Mouse (Mus musculus) intestine, postnatal 0 days (tissue): ENCODE results near the gene Gm42372. TPM values are rescaled to one million over a fixed set of nuclear protein-coding genes. Genes with fewer than 3 reads are reported as not detected.

Source experiments
- ATAC-seq: fragments of 200-750 bp; cut with Nextera tagmentation; 2 replicates; pipeline ENCODE4 v1.8.0; 2017; ENCODE audit warnings: mild to moderate bottlenecking, moderate TSS enrichment, moderate library complexity
- H3K27ac ChIP-seq: fragments of 300-500 bp; sonication (generic); 2 replicates; pipeline ENCODE4 v1.5.1; 2014; ENCODE audit warnings: mild to moderate bottlenecking, low read depth, low read length, moderate library complexity
- H3K27me3 ChIP-seq: fragments of 300-500 bp; sonication (generic); replicated peaks from 2 replicates; pipeline ENCODE4 v1.6.1; 2014; ENCODE audit warnings: low read length, mixed read lengths; ENCODE audit not compliant: control insufficient read depth, insufficient read depth
- H3K36me3 ChIP-seq: fragments of 300-500 bp; sonication (generic); 2 replicates; pipeline ENCODE4 v1.6.1; 2014; ENCODE audit warnings: mild to moderate bottlenecking, moderate library complexity; ENCODE audit not compliant: control insufficient read depth, insufficient read depth
- H3K4me1 ChIP-seq: fragments of 300-500 bp; sonication (generic); replicated peaks from 2 replicates; pipeline ENCODE4 v1.6.1; 2014; ENCODE audit warnings: antibody characterized with exemption, low read length, mixed read lengths; ENCODE audit not compliant: control insufficient read depth, insufficient read depth
- H3K4me2 ChIP-seq: fragments of 300-500 bp; sonication (generic); replicated peaks from 2 replicates; pipeline ENCODE4 v1.6.1; 2014; ENCODE audit warnings: low read depth, mild to moderate bottlenecking, moderate library complexity
- H3K4me3 ChIP-seq: fragments of 300-500 bp; sonication (generic); 2 replicates; pipeline ENCODE4 v1.5.1; 2014; ENCODE audit warnings: low read depth, low read length
- H3K9ac ChIP-seq: fragments of 300-500 bp; sonication (generic); 2 replicates; pipeline ENCODE4 v1.6.1; 2014; ENCODE audit warnings: mild to moderate bottlenecking, low read depth, low read length
- H3K9me3 ChIP-seq: fragments of 300-500 bp; sonication (generic); 2 replicates; pipeline ENCODE4 v1.6.1; 2016; ENCODE audit warnings: mixed run types; ENCODE audit not compliant: control insufficient read depth
- CTCF ChIP-seq: sonication (generic); IDR thresholded peaks from 2 replicates; pipeline ENCODE4 v1.5.1; 2016; ENCODE audit warnings: low read depth, mild to moderate bottlenecking, control low read depth, antibody characterized with exemption, moderate library complexity
- WGBS: fragments of 180-500 bp; shearing (Covaris S2); extraction: QIAGEN DNeasy Blood & Tissue Kit; methylation state at CpG from one replicate; pipeline ENCODE4 v1.1.7; 2014; 5-methylcytosine and 5-hydroxymethylcytosine counted together
- polyA plus RNA-seq: library from polyadenylated mRNA; unstranded; fragments of >200 nt; fragmentation: Nextera tagmentation; extraction: Ambion mirVana; gene quantifications from 2 replicates; pipeline ENCODE4 v1.2.1, GENCODE M21; 2015

Gene Gm42372
- polyA plus RNA-seq, 1 experiment from 2014 or later, result 0.09 TPM

GRCm38 (mm10) chr7:16991681-16992450, 9.0 kb downstream of the Gm42372 start:
- H3K9ac ChIP-seq, result 0 out of 2 replicates have a peak overlapping the region, but pooled peaks have one; percentile 22
- WGBS, result 24% methylated on average over 18 of the region's 18 CpGs
- H3K4me3 ChIP-seq, result no peak overlapping the region
- H3K4me2 ChIP-seq, result peak overlapping the region; percentile 25; the same call in 1 of the 2 replicates
- no peaks in the 10 kb centered on the region for H3K27me3 ChIP-seq
- no peaks in the 10 kb centered on the region for H3K36me3 ChIP-seq
- ATAC-seq, result peak; percentile 71
- H3K9me3 ChIP-seq, result no peaks in the 10 kb centered on the region
- H3K27ac ChIP-seq, result peak overlapping the region; percentile 64
- 0 out of 2 replicates have a peak, but pooled peaks cover 7% of the 10 kb centered on the region for H3K4me1 ChIP-seq
- TF ChIP-seq CTCF, result no peak

GRCm38 (mm10) chr7:16992451-16992807, 9.5 kb downstream of the Gm42372 start, which contains the start of gene Ccdc8:
Ccdc8 (plus strand) TSS chr7:16992708.
- ATAC-seq, result no peak
- Histone ChIP-seq H3K4me3 (peak within 1 kb of the TSS; percentile 45), H3K4me2 (peak within 1 kb of the TSS; percentile 68), H3K9ac (0 out of 2 replicates have a peak within 1 kb of the TSS, but pooled peaks have one; percentile 22), H3K27ac (peak within 1 kb of the TSS; percentile 64), H3K36me3 (no peaks in the 10 kb centered on the region), H3K4me1 (0 out of 2 replicates have a peak, but pooled peaks cover 7% of the 10 kb centered on the region), H3K27me3 (no peaks in the 10 kb centered on the region), H3K9me3 (no peaks in the 10 kb centered on the region)
- no peak for TF ChIP-seq CTCF
- WGBS, result 90% methylated on average over 5 of the region's 5 CpGs

- Histone ChIP-seq H3K27me3 (no peaks in the 10 kb centered on the region), H3K4me2 (peak overlapping the region; percentile 68), H3K4me1 (0 out of 2 replicates have a peak, but pooled peaks cover 7% of the 10 kb centered on the region), H3K9me3 (no peaks in the 10 kb centered on the region), H3K27ac (peak overlapping the region; percentile 58), H3K4me3 (peak overlapping the region; percentile 45), H3K36me3 (no peaks in the 10 kb centered on the region), H3K9ac (peak overlapping the region; percentile 61)
- peak; percentile 47 for ATAC-seq
- WGBS, result 2% methylated on average over 27 of the region's 27 CpGs
- no peak for TF ChIP-seq CTCF
Measured at GRCm38 (mm10) chr7:16993651-16994399, 10.9 kb downstream of the Gm42372 start.

- Histone ChIP-seq H3K9me3 (no peaks in the 10 kb centered on the region), H3K4me1 (0 out of 2 replicates have a peak, but pooled peaks cover 7% of the 10 kb centered on the region), H3K4me3 (peak overlapping the region; percentile 45), H3K36me3 (no peaks in the 10 kb centered on the region), H3K27ac (peak overlapping the region; percentile 58; the same call in 1 of the 2 replicates), H3K27me3 (no peaks in the 10 kb centered on the region), H3K9ac (peak overlapping the region; percentile 61), H3K4me2 (peak overlapping the region; percentile 68)
- WGBS, result 4% methylated on average over 20 of the region's 20 CpGs
- ATAC-seq, result 0 out of 2 replicates have a peak, but pooled peaks have one; percentile 3
- TF ChIP-seq CTCF, result no peak
Measured at GRCm38 (mm10) chr7:16994400-16994799, 11.5 kb downstream of the Gm42372 start.

DNA sequence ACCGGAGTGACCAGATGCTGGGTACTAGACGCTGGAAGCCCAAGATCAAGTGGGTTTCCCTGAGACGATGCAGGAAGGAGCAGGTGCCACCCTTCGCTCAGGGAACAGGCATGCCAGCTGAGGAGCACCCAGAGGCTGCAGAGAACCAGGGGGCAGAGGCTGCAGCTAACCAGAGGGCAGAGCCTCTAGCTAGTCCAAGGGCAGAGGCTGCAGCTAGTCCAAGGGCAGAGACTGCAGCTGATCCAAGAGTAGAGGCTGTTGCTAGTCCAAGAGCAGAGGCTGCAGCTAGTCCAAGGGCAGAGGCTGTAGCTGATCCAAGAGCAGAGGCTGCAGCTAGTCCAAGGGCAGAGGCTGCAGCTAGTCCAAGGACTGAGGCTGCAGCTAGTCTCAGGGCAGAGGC, 12.5 kb downstream of the Gm42372 start:
- Histone ChIP-seq H3K4me2 (peak overlapping the region; percentile 68), H3K4me3 (peak overlapping the region; percentile 45), H3K9ac (no peak overlapping the region), H3K36me3 (peaks cover 3% of the 10 kb centered on the region; the same call in 1 of the 2 replicates), H3K27ac (no peak overlapping the region), H3K9me3 (no peaks in the 10 kb centered on the region), H3K4me1 (0 out of 2 replicates have a peak, but pooled peaks cover 7% of the 10 kb centered on the region), H3K27me3 (no peaks in the 10 kb centered on the region)
- WGBS, result 69% methylated on average over 4 of the region's 4 CpGs
- TF ChIP-seq CTCF, result no peak
- ATAC-seq, result no peak

DNA sequence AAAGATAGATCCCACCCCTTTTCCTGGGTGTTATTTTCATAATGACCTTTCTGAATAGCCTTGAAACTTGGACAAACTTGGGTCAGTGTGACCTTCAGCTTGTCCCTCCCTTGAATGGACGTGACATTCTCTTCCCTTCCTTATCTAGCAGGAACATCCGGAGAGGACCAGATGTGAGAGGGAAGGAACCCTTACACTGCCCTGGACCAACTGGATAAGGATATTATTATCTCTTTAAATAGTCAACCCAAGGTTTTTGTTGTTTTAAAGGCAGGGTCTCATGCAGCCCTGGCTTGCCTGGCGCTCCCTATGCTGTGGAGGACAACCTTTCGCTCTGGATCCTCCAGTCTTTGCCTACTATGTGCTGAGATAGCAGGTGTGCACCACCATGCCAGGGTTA, 16.3 kb downstream of the Gm42372 start:
- WGBS, result 57% methylated on average over 4 of the region's 4 CpGs
- Histone ChIP-seq H3K27ac (no peak overlapping the region), H3K4me3 (no peak overlapping the region), H3K27me3 (no peaks in the 10 kb centered on the region), H3K4me2 (no peak overlapping the region), H3K9me3 (no peaks in the 10 kb centered on the region), H3K9ac (no peak overlapping the region), H3K4me1 (peaks cover 10% of the 10 kb centered on the region; the same call in 1 of the 2 replicates), H3K36me3 (peaks cover 13% of the 10 kb centered on the region)
- no peak for TF ChIP-seq CTCF
- no peak for ATAC-seq
